Mouse (Mus musculus) MEL (cell line): Measurements from ENCODE around the gene Depdc5. TPM values are rescaled to one million over a fixed set of nuclear protein-coding genes. Genes with fewer than 3 reads are reported as not detected.
A peak's percentile ranks its signal among the peaks of the same experiment; 100 is the strongest.

Source experiments
- DNase-seq: peaks from one replicate; pipeline ENCODE4 v3.0.0; 2011; ENCODE audit warnings: low read depth, low spot score
- H3K27ac ChIP-seq: 2 replicates; pipeline ENCODE4 v1.5.1; 2012; ENCODE audit warnings: low read depth, mild to moderate bottlenecking, control low read depth, low read length, moderate library complexity; ENCODE audit not compliant: control insufficient read depth
- H3K27me3 ChIP-seq, 2 experiments: fragments of 150-350 bp in 1 of 2; sonication (generic) in 1 of 2; 2 replicates each; pipeline ENCODE4 v1.6.1; 2012; ENCODE audit warnings: low read length in 2 of 2, mild to moderate bottlenecking in 2 of 2, improper control_type of control experiment in 1 of 2, moderate library complexity in 1 of 2; ENCODE audit not compliant: insufficient read depth in 2 of 2, control insufficient read depth in 1 of 2
- H3K36me3 ChIP-seq, 2 experiments: 2 replicates each; pipeline ENCODE4 v1.6.1; 2012 to 2014; ENCODE audit warnings: low read length in 2 of 2, improper control_type of control experiment in 1 of 2, inconsistent platforms in 1 of 2, mild to moderate bottlenecking in 1 of 2; ENCODE audit not compliant: insufficient read depth in 2 of 2, control insufficient read depth in 1 of 2
- H3K4me1 ChIP-seq, 2 experiments: fragments of 150-350 bp in 1 of 2; sonication (generic) in 1 of 2; 2 replicates each; pipeline ENCODE4 v1.6.1; 2012; ENCODE audit warnings: low read length in 2 of 2, improper control_type of control experiment in 1 of 2, mild to moderate bottlenecking in 1 of 2; ENCODE audit not compliant: insufficient read depth in 2 of 2, control insufficient read depth in 1 of 2
- H3K4me3 ChIP-seq, 2 experiments: fragments of 150-350 bp in 1 of 2; sonication (generic) in 1 of 2; 2 replicates each; pipeline ENCODE4 v1.5.1; 2012; ENCODE audit warnings: low read depth in 2 of 2, low read length in 2 of 2, mild to moderate bottlenecking in 2 of 2, moderate library complexity in 2 of 2, control low read depth in 1 of 2, improper control_type of control experiment in 1 of 2; ENCODE audit not compliant: control insufficient read depth in 1 of 2, insufficient read depth in 1 of 2
- H3K79me2 ChIP-seq: 2 replicates; pipeline ENCODE4 v1.6.1; 2012; ENCODE audit warnings: mild to moderate bottlenecking, low read length, moderate library complexity; ENCODE audit not compliant: control insufficient read depth, poor library complexity, insufficient read depth
- H3K9ac ChIP-seq: 2 replicates; pipeline ENCODE4 v1.6.1; 2012; ENCODE audit warnings: low read depth, mild to moderate bottlenecking, control low read depth, low read length, moderate library complexity; ENCODE audit not compliant: control insufficient read depth, poor library complexity, severe bottlenecking
- H3K9me3 ChIP-seq: fragments of 150-350 bp; sonication (generic); replicated peaks from 2 replicates; pipeline ENCODE4 v1.6.1; 2012; ENCODE audit warnings: mild to moderate bottlenecking, low read length, improper control_type of control experiment, moderate library complexity; ENCODE audit not compliant: insufficient read depth
- CHD1 ChIP-seq: IDR thresholded peaks from 2 replicates; pipeline ENCODE4 v1.6.1; 2012; ENCODE audit warnings: low read depth, mild to moderate bottlenecking, inconsistent platforms, low read length, improper control_type of control experiment
- CHD2 ChIP-seq: IDR thresholded peaks from 2 replicates; pipeline ENCODE4 v1.6.1; 2011; ENCODE audit warnings: low read length, improper control_type of control experiment
- CTCF ChIP-seq, 3 experiments: IDR thresholded peaks in 2 of 3; conservative IDR thresholded peaks in 1 of 3; 2 replicates each; pipeline ENCODE4 v1.5.1; 2011 to 2012; ENCODE audit warnings: low read length in 3 of 3, low read depth in 2 of 3, mild to moderate bottlenecking in 2 of 3, improper control_type of control experiment in 1 of 3, inconsistent platforms in 1 of 3, mixed read lengths in 1 of 3, moderate library complexity in 1 of 3; ENCODE audit not compliant: control insufficient read depth in 1 of 3, insufficient read depth in 1 of 3, poor library complexity in 1 of 3, severe bottlenecking in 1 of 3
- E2F4 ChIP-seq: IDR thresholded peaks from 2 replicates; pipeline ENCODE4 v1.6.1; 2011; ENCODE audit warnings: low read depth, low read length, improper control_type of control experiment, borderline replicate concordance
- ETS1 ChIP-seq: IDR thresholded peaks from 2 replicates; pipeline ENCODE4 v1.6.1; 2012; ENCODE audit warnings: low read depth, mild to moderate bottlenecking, inconsistent platforms, low read length, improper control_type of control experiment, moderate library complexity
- HCFC1 ChIP-seq: IDR thresholded peaks from 2 replicates; pipeline ENCODE4 v1.6.1; 2012; ENCODE audit warnings: low read depth, mild to moderate bottlenecking, inconsistent platforms, low read length, improper control_type of control experiment, moderate library complexity
- JUND ChIP-seq: IDR thresholded peaks from 2 replicates; pipeline ENCODE4 v1.6.1; 2011; ENCODE audit warnings: low read depth, mild to moderate bottlenecking, improper control_type of control experiment, low read length
- KAT2A ChIP-seq: conservative IDR thresholded peaks from 2 replicates; pipeline ENCODE4 v1.6.1; 2012; ENCODE audit warnings: low read depth, low read length, improper control_type of control experiment, inconsistent platforms
- MAFK ChIP-seq: IDR thresholded peaks from 2 replicates; pipeline ENCODE4 v1.6.1; 2011; ENCODE audit warnings: low read depth, mild to moderate bottlenecking, low read length, improper control_type of control experiment, borderline replicate concordance
- MAZ ChIP-seq: IDR thresholded peaks from 2 replicates; pipeline ENCODE4 v1.6.1; 2012; ENCODE audit warnings: low read depth, mild to moderate bottlenecking, inconsistent platforms, low read length, improper control_type of control experiment
- MXI1 ChIP-seq: IDR thresholded peaks from 2 replicates; pipeline ENCODE4 v1.6.1; 2011; ENCODE audit warnings: mild to moderate bottlenecking, low read depth, low read length, improper control_type of control experiment
- MYB ChIP-seq: IDR thresholded peaks from 2 replicates; pipeline ENCODE4 v1.6.1; 2011; ENCODE audit warnings: mild to moderate bottlenecking, low read depth, low read length, improper control_type of control experiment
- MYC ChIP-seq: IDR thresholded peaks from 2 replicates; pipeline ENCODE4 v1.6.1; 2011; ENCODE audit warnings: low read depth, mild to moderate bottlenecking, low read length, improper control_type of control experiment, moderate library complexity
- NELFE ChIP-seq: IDR thresholded peaks from 2 replicates; pipeline ENCODE4 v1.6.1; 2011; ENCODE audit warnings: low read depth, low read length, improper control_type of control experiment
- NRF1 ChIP-seq: IDR thresholded peaks from 2 replicates; pipeline ENCODE4 v1.6.1; 2014; ENCODE audit warnings: low read depth, mild to moderate bottlenecking, inconsistent platforms, low read length, improper control_type of control experiment, moderate library complexity; ENCODE audit not compliant: poor library complexity, insufficient read depth, severe bottlenecking
- POLR2AphosphoS2 ChIP-seq: IDR thresholded peaks from 2 replicates; pipeline ENCODE4 v1.6.1; 2011; ENCODE audit warnings: low read length, improper control_type of control experiment
- POLR2AphosphoS5 ChIP-seq: IDR thresholded peaks from 2 replicates; pipeline ENCODE4 v1.6.1; 2012; ENCODE audit warnings: low read depth, borderline replicate concordance, mild to moderate bottlenecking, inconsistent platforms, low read length, moderate library complexity, mixed read lengths
- RAD21 ChIP-seq: IDR thresholded peaks from 2 replicates; pipeline ENCODE4 v1.6.1; 2011; ENCODE audit warnings: mild to moderate bottlenecking, low read depth, low read length, improper control_type of control experiment
- RCOR1 ChIP-seq: IDR thresholded peaks from 2 replicates; pipeline ENCODE4 v1.6.1; 2012; ENCODE audit warnings: low read depth, mild to moderate bottlenecking, inconsistent platforms, low read length, improper control_type of control experiment
- SIN3A ChIP-seq: IDR thresholded peaks from 2 replicates; pipeline ENCODE4 v1.6.1; 2012; ENCODE audit warnings: low read length, improper control_type of control experiment, inconsistent platforms
- TCF12 ChIP-seq: IDR thresholded peaks from 2 replicates; pipeline ENCODE4 v1.6.1; 2014; ENCODE audit warnings: low read depth, mild to moderate bottlenecking, inconsistent platforms, low read length, improper control_type of control experiment, moderate library complexity
- UBTF ChIP-seq: IDR thresholded peaks from 2 replicates; pipeline ENCODE4 v1.6.1; 2012; ENCODE audit warnings: low read depth, mild to moderate bottlenecking, inconsistent platforms, low read length, improper control_type of control experiment, moderate library complexity, borderline replicate concordance; ENCODE audit not compliant: insufficient read depth
- USF1 ChIP-seq: IDR thresholded peaks from 2 replicates; pipeline ENCODE4 v1.6.1; 2014; ENCODE audit warnings: low read depth, mild to moderate bottlenecking, inconsistent platforms, low read length, improper control_type of control experiment, moderate library complexity
- USF2 ChIP-seq, 2 experiments: IDR thresholded peaks; 2 replicates each; pipeline ENCODE4 v1.6.1; 2011 to 2012; ENCODE audit warnings: improper control_type of control experiment in 2 of 2, low read length in 2 of 2, borderline replicate concordance in 1 of 2, inconsistent platforms in 1 of 2, low read depth in 1 of 2, mild to moderate bottlenecking in 1 of 2; ENCODE audit not compliant: insufficient read depth in 1 of 2
- ZC3H11A ChIP-seq: IDR thresholded peaks from 2 replicates; pipeline ENCODE4 v1.6.1; 2012; ENCODE audit warnings: low read depth, mild to moderate bottlenecking, inconsistent platforms, low read length, improper control_type of control experiment
- ZMIZ1 ChIP-seq: IDR thresholded peaks from 2 replicates; pipeline ENCODE4 v1.6.1; 2012; ENCODE audit warnings: low read depth, mild to moderate bottlenecking, inconsistent platforms, low read length, improper control_type of control experiment, moderate library complexity
- polyA plus RNA-seq, 2 experiments: library from polyadenylated mRNA; stranded (reverse) in 1 of 2; unstranded in 1 of 2; fragments of >175 nt in 1 of 2; fragments of >200 nt in 1 of 2; gene quantifications; 2 replicates each; pipeline versions ENCODE4 v1.2.1 to v1.2.4; 2012; ENCODE audit warnings: low replicate concordance in 2 of 2, low read depth in 1 of 2; ENCODE audit not compliant: insufficient read length in 2 of 2, insufficient read depth in 1 of 2, missing spikeins in 1 of 2
- total RNA-seq: library from RNA; depleted of rRNA; stranded (reverse); fragments of 300-350 nt; gene quantifications from 2 replicates; pipeline ENCODE4 v1.2.3, GENCODE M21; 2012

Gene Depdc5
- total and polyA plus RNA-seq, 3 experiments, result 20.3 to 23.9 TPM; not detected in 1

GRCm38 (mm10) chr5:33015579-33015978 is 152.1 kb downstream of the Depdc5 start (continued):
- TF ChIP-seq MXI1 (no peak), NRF1 (no peak), TCF12 (peak; percentile 39; the same call in 1 of the 2 replicates), UBTF (no peak), ETS1 (no peak), ZMIZ1 (no peak), USF1 (no peak), RCOR1 (no peak), E2F4 (no peak), NELFE (no peak), CTCF (IDR thresholded peaks at IDR 0.05 in 2 of 3, conservative IDR thresholded peaks at IDR 0.05 in 1 of 3; ENCODE audit: control insufficient read depth in 1 of 3, insufficient read depth in 1 of 3, low read depth in 2 of 3, low read length in 3 of 3, poor library complexity in 1 of 3, severe bottlenecking in 1 of 3) (no peak)

GRCm38 (mm10) chr5:33018189-33018560 is 154.7 kb downstream of the Depdc5 start:
- H3K9me3 ChIP-seq, result no peaks in the 10 kb centered on the region
- peak overlapping the region; percentile 62 to 67 for H3K4me3 ChIP-seq
- peak overlapping the region; percentile 97 for H3K27ac ChIP-seq
- H3K36me3 ChIP-seq, result peaks cover 7 to 43% of the 10 kb centered on the region in 2 experiments
- H3K79me2 ChIP-seq, result peaks cover 39% of the 10 kb centered on the region
- no peak for DNase-seq
- H3K9ac ChIP-seq, result peak overlapping the region; percentile 95
- TF ChIP-seq MAZ (no peak), ZC3H11A (no peak), MYC (no peak), TCF12 (no peak), POLR2AphosphoS5 (0 out of 2 replicates have a peak, but pooled peaks have one; percentile 18), CHD1 (no peak)
- TF ChIP-seq, all 39 proteins: peak for 1
- Histone ChIP-seq H3K4me1 (peaks cover 30 to 45% of the 10 kb centered on the region in 2 experiments), H3K27me3 (no peaks in the 10 kb centered on the region)

GRCm38 (mm10) chr5:33018561-33019425 is 155.3 kb downstream of the Depdc5 start, which contains the start of gene Ywhah:
Ywhah (plus strand) TSS chr5:33018816.
- peaks cover 32 to 48% of the 10 kb centered on the region in 2 experiments for H3K4me1 ChIP-seq
- H3K4me3 ChIP-seq, result peak within 1 kb of the TSS; percentile 91 to 93
- peak within 1 kb of the TSS; percentile 97 for H3K27ac ChIP-seq
- peak; percentile 98 for DNase-seq
- peak within 1 kb of the TSS; percentile 95 for H3K9ac ChIP-seq
- no peaks in the 10 kb centered on the region for H3K9me3 ChIP-seq
- peaks cover 7 to 50% of the 10 kb centered on the region in 2 experiments for H3K36me3 ChIP-seq
- H3K79me2 ChIP-seq, result peaks cover 45% of the 10 kb centered on the region
- no peaks in the 10 kb centered on the region for H3K27me3 ChIP-seq
- TF ChIP-seq CTCF (IDR thresholded peaks at IDR 0.05 in 2 of 3, conservative IDR thresholded peaks at IDR 0.05 in 1 of 3; ENCODE audit: control insufficient read depth in 1 of 3, insufficient read depth in 1 of 3, low read depth in 2 of 3, low read length in 3 of 3, poor library complexity in 1 of 3, severe bottlenecking in 1 of 3) (peak in 2 of 3 experiments; percentile 15 to 66; a peak in 3 of 6 replicates), RAD21 (no peak), HCFC1 (peak; percentile 59), SIN3A (peak; percentile 68), ETS1 (peak; percentile 93), USF2 (IDR thresholded peaks at IDR 0.05; ENCODE audit: borderline replicate concordance in 1 of 2, insufficient read depth in 1 of 2, low read depth in 1 of 2, low read length in 2 of 2) (no peak), NRF1 (peak; percentile 83), MAZ (peak; percentile 95), JUND (0 out of 2 replicates have a peak, but pooled peaks have one; percentile 35), UBTF (0 out of 2 replicates have a peak, but pooled peaks have one; percentile 67), MAFK (no peak), KAT2A (no peak), POLR2AphosphoS2 (peak; percentile 73; the same call in 1 of the 2 replicates), CHD2 (no peak), MYB (peak; percentile 92)
